In genomic region chr19:4305491-4306189, GRCm38 (mm10) we compare ENCODE assay signal across 8 mouse cellular contexts. TPM values are rescaled to one million over a fixed set of nuclear protein-coding genes. Genes with fewer than 3 reads are reported as not detected.
A peak's percentile ranks its signal among the peaks of the same experiment; 100 is the strongest.
DNase-seq lines count a peak whose midpoint lies in the region; ATAC-seq lines count a peak whose summit lies in the region.

No protein-coding gene starts in this region.

- H3K27ac ChIP-seq in forebrain, embryonic 11.5 days (ENCODE audit: low read depth, low read length): no peak overlapping the region; the same call in 1 of the 2 replicates
- peak overlapping the region; percentile 88 for H3K27ac ChIP-seq in hindbrain, embryonic 14.5 days
- peak overlapping the region; percentile 87 for H3K27ac ChIP-seq in liver, embryonic 13.5 days
- peak overlapping the region; percentile 89 for H3K27ac ChIP-seq in neural tube, embryonic 13.5 days (replicated peaks)

- ATAC-seq in forebrain, embryonic 11.5 days (replicated peaks; ENCODE audit: low FRiP score): peak; percentile 51
- peak; percentile 70 for ATAC-seq in hindbrain, embryonic 14.5 days (ENCODE audit: low FRiP score)
- ATAC-seq in liver, embryonic 13.5 days (ENCODE audit: low read depth): peak; percentile 70
- peak; percentile 62 for ATAC-seq in neural tube, embryonic 13.5 days (ENCODE audit: low read depth)

- no peaks in the 10 kb centered on the region for H3K9me3 ChIP-seq in forebrain, embryonic 11.5 days (ENCODE audit: control insufficient read depth, low read length)
- H3K9me3 ChIP-seq in hindbrain, embryonic 14.5 days (ENCODE audit: control insufficient read depth, low read length): no peaks in the 10 kb centered on the region
- no peaks in the 10 kb centered on the region for H3K9me3 ChIP-seq in liver, embryonic 13.5 days (replicated peaks)
- H3K9me3 ChIP-seq in neural tube, embryonic 13.5 days: no peaks in the 10 kb centered on the region

- peak; percentile 44 for DNase-seq in ovary, postnatal 10 days (ENCODE audit: low spot score)
- no peak for DNase-seq in ovary, adult 18-20 months (ENCODE audit: low spot score)
- peak; percentile 60 for DNase-seq in c-Kit-negative CD71-positive TER-119-positive erythroid progenitor cells, embryonic 14.5 days (ENCODE audit: low read depth, low spot score)
- peak; percentile 78 for DNase-seq in forebrain, embryonic 11.5 days (ENCODE audit: low spot score)
- DNase-seq in hindbrain, embryonic 14.5 days (ENCODE audit: low spot score): no peak
- peak; percentile 37 for DNase-seq in liver, embryonic 13.5 days
- peak; percentile 51 for DNase-seq in yolk sac, embryonic 10.5 days (ENCODE audit: low spot score)

- no peaks in the 10 kb centered on the region for H3K36me3 ChIP-seq in forebrain, embryonic 11.5 days (ENCODE audit: control insufficient read depth, insufficient read depth, low read length)
- no peaks in the 10 kb centered on the region for H3K36me3 ChIP-seq in hindbrain, embryonic 14.5 days (replicated peaks; ENCODE audit: control insufficient read depth, insufficient read depth)
- no peaks in the 10 kb centered on the region for H3K36me3 ChIP-seq in liver, embryonic 13.5 days
- H3K36me3 ChIP-seq in neural tube, embryonic 13.5 days: no peaks in the 10 kb centered on the region

- H3K4me1 ChIP-seq in forebrain, embryonic 11.5 days (replicated peaks; ENCODE audit: control insufficient read depth, insufficient read depth, low read length): peaks cover 17% of the 10 kb centered on the region
- peaks cover 53% of the 10 kb centered on the region for H3K4me1 ChIP-seq in hindbrain, embryonic 14.5 days (replicated peaks; ENCODE audit: control insufficient read depth, insufficient read depth, low read length)
- H3K4me1 ChIP-seq in liver, embryonic 13.5 days (replicated peaks): peaks cover 53% of the 10 kb centered on the region
- peaks cover 57% of the 10 kb centered on the region for H3K4me1 ChIP-seq in neural tube, embryonic 13.5 days (replicated peaks)

- peak overlapping the region; percentile 91 for H3K4me3 ChIP-seq in forebrain, embryonic 11.5 days (ENCODE audit: low read depth, low read length)
- peak overlapping the region; percentile 96 for H3K4me3 ChIP-seq in hindbrain, embryonic 14.5 days (replicated peaks; ENCODE audit: low read length)
- peak overlapping the region; percentile 97 for H3K4me3 ChIP-seq in liver, embryonic 13.5 days (replicated peaks)
- H3K4me3 ChIP-seq in neural tube, embryonic 13.5 days: peak overlapping the region; percentile 94

- under 1% methylated on average over 66 of the region's 68 CpGs for WGBS in forebrain, embryonic 11.5 days
- WGBS in hindbrain, embryonic 14.5 days: under 1% methylated on average over 47 of the region's 68 CpGs
- WGBS in liver, embryonic 13.5 days (ENCODE audit: insufficient replicate concordance): under 1% methylated on average over 54 of the region's 68 CpGs
- under 1% methylated on average over 46 of the region's 68 CpGs for WGBS in neural tube, embryonic 13.5 days

- peak overlapping the region; percentile 96 for H3K9ac ChIP-seq in forebrain, embryonic 11.5 days (ENCODE audit: low read length)
- peak overlapping the region; percentile 98 for H3K9ac ChIP-seq in hindbrain, embryonic 14.5 days
- H3K9ac ChIP-seq in liver, embryonic 13.5 days: peak overlapping the region; percentile 97
- H3K9ac ChIP-seq in neural tube, embryonic 13.5 days: peak overlapping the region; percentile 99

- peak overlapping the region; percentile 55 for H3K4me2 ChIP-seq in forebrain, embryonic 11.5 days (ENCODE audit: low read depth, low read length, severe bottlenecking)
- H3K4me2 ChIP-seq in hindbrain, embryonic 14.5 days (replicated peaks): peak overlapping the region; percentile 83
- H3K4me2 ChIP-seq in liver, embryonic 13.5 days: peak overlapping the region; percentile 78
- peak overlapping the region; percentile 85 for H3K4me2 ChIP-seq in neural tube, embryonic 13.5 days

- H3K27me3 ChIP-seq in forebrain, embryonic 11.5 days (ENCODE audit: control insufficient read depth, insufficient read depth, low read length): no peaks in the 10 kb centered on the region
- H3K27me3 ChIP-seq in hindbrain, embryonic 14.5 days (ENCODE audit: control insufficient read depth, insufficient read depth, low read length): no peaks in the 10 kb centered on the region
- H3K27me3 ChIP-seq in liver, embryonic 13.5 days: no peaks in the 10 kb centered on the region
- H3K27me3 ChIP-seq in neural tube, embryonic 13.5 days: no peaks in the 10 kb centered on the region

RNA-seq across cellular contexts. Expression of gene Grk2, which starts 0.4 kb away (rescaled TPM):
- 18.1 and 19.7 TPM in 2 replicates for polyA plus RNA-seq in forebrain, embryonic 11.5 days (2014; fragmentation: Nextera tagmentation; extraction: Ambion mirVana)
- 29.2 and 30.4 TPM in 2 replicates for polyA plus RNA-seq in hindbrain, embryonic 14.5 days (2014; fragmentation: Nextera tagmentation; extraction: Ambion mirVana)
- polyA plus RNA-seq in liver, embryonic 13.5 days (2015; fragmentation: Nextera tagmentation; extraction: Ambion mirVana): 10.1 and 10.3 TPM in 2 replicates
- polyA plus RNA-seq in neural tube, embryonic 13.5 days (2015; fragmentation: Nextera tagmentation; extraction: Ambion mirVana): 22.3 and 25.5 TPM in 2 replicates

RNA-seq across cellular contexts. Expression of gene Ankrd13d, which starts 22.7 kb away (rescaled TPM):
- 9.5 and 12.1 TPM in 2 replicates for polyA plus RNA-seq in forebrain, embryonic 11.5 days (2014; fragmentation: Nextera tagmentation; extraction: Ambion mirVana)
- 50.7 and 56.6 TPM in 2 replicates for polyA plus RNA-seq in hindbrain, embryonic 14.5 days (2014; fragmentation: Nextera tagmentation; extraction: Ambion mirVana)
- polyA plus RNA-seq in liver, embryonic 13.5 days (2015; fragmentation: Nextera tagmentation; extraction: Ambion mirVana): 0.57 and 0.74 TPM in 2 replicates
- 29.8 and 33.1 TPM in 2 replicates for polyA plus RNA-seq in neural tube, embryonic 13.5 days (2015; fragmentation: Nextera tagmentation; extraction: Ambion mirVana)

RNA-seq across cellular contexts. Expression of gene Ssh3, which starts 36.7 kb away (rescaled TPM):
- polyA plus RNA-seq in forebrain, embryonic 11.5 days (2014; fragmentation: Nextera tagmentation; extraction: Ambion mirVana): 3.3 and 4.2 TPM in 2 replicates
- polyA plus RNA-seq in hindbrain, embryonic 14.5 days (2014; fragmentation: Nextera tagmentation; extraction: Ambion mirVana): 12.9 and 13.4 TPM in 2 replicates
- polyA plus RNA-seq in liver, embryonic 13.5 days (2015; fragmentation: Nextera tagmentation; extraction: Ambion mirVana): 1.3 and 1.7 TPM in 2 replicates
- 7.2 and 8.2 TPM in 2 replicates for polyA plus RNA-seq in neural tube, embryonic 13.5 days (2015; fragmentation: Nextera tagmentation; extraction: Ambion mirVana)

Comparison
In these comparisons a context has a peak if more than half of its experiments do, and no peak if none do; other contexts are left out.
1. DNase-seq: peak in ovary, postnatal 10 days (single experiment), c-Kit-negative CD71-positive TER-119-positive erythroid progenitor cells, embryonic 14.5 days (single experiment), forebrain, embryonic 11.5 days (single experiment), liver, embryonic 13.5 days (single experiment) and yolk sac, embryonic 10.5 days (single experiment); none in ovary, adult 18-20 months (single experiment) and hindbrain, embryonic 14.5 days (single experiment).
2. Peak in every context shown above with its lines, with median percentiles within 50 percentile points of each other: ATAC-seq, H3K4me2 ChIP-seq, H3K4me3 ChIP-seq and H3K9ac ChIP-seq.